Mouse (Mus musculus) cerebellum, postnatal 14 days (tissue): ENCODE data around the gene Pnrc2.

Experiments used
- DNase-seq, 2 experiments: peaks; one replicate each; pipeline ENCODE4 v3.0.0; 2021; ENCODE audit warnings: mixed read lengths in 2 of 2

Gene Pnrc2

DNA sequence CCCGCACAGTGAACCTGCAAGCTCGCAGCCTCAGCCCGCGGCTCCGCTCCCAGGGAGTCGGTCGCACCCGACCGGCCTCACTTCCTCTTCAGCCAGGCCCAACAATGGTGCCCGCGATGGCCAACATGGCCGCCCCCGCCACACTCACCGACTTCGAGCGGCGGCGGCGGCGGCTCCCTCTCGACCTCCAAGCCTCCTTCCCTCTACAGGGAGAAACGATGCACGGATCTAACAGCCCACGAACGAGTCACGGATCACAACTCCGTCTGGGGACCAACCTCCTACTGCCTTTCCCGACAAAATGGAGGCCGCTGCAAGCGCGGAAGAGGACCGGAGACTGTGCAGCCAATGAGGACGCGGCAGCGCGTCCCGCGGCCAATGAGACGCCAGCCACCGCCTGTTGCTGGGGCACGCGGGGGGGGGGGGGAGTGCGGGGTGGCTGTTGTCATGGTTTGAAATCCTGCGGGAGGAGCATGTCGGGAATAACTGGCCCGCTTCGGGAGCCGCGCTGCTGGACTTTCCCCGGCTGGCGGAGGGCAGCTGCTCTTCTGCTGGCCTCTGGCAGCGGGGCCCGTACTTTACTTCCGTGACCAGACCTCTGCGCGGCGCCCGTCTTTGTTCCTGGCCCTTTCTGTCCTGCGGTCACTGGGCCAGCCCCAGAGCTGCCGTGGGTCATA lies at the start of gene Pnrc2:
Pnrc2 (minus strand) TSS at position 325 of the 677 bp plus-strand sequence.
- peak; percentile 90 to 91 for DNase-seq

GRCm38 (mm10) chr4:135922190-135922589 lies 48.5 kb upstream of the Pnrc2 start:
- DNase-seq = no peak

- no peak for DNase-seq
Measured at GRCm38 (mm10) chr4:135921257-135922120, 47.8 kb upstream of the Pnrc2 start.

DNA sequence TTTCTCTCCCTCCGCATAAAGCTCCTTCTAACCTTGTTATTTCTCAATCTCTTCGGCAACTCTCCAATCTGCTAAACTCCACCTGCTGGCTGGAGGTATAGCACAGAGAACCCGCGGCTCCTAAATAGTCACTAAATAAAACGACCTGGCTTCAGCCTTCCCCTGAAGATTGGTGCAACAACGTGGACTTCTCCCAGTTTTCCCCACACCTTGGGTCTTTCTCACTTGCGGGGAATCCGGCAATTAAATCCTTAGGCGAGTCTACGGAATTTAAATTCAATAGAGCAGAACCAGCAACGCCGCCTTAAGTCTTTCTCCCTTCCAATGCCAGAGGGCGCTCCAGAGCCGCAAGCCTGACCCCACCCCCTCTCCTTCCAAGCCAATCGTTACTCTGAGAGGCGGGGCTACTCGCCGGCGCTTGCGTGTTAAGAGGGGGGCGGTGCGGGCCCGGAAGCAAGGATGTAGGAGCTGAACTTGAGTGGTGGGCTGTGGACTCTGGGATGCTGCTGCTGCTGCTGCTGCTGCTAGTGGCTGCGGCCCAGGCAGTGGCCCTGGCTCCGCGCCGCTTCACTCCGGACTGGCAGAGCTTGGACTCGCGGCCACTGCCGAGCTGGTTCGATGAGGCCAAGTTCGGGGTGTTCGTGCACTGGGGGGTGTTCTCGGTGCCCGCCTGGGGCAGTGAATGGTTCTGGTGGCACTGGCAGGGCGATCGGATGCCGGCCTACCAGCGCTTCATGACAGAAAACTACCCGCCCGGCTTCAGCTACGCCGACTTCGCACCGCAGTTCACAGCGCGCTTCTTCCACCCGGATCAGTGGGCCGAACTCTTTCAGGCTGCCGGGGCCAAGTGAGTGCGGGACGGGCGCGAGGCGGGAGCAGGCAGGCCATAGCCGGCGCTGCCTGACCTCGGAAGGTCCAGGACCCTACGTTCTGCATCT lies 46.9 kb upstream of the Pnrc2 start, which contains the start of gene Fuca1:
Fuca1 (plus strand) TSS at position 432 of the 938 bp plus-strand sequence.
- peak; percentile 98 for DNase-seq

GRCm38 (mm10) chr4:135919280-135919639 lies 45.6 kb upstream of the Pnrc2 start:
- no peak for DNase-seq

DNA sequence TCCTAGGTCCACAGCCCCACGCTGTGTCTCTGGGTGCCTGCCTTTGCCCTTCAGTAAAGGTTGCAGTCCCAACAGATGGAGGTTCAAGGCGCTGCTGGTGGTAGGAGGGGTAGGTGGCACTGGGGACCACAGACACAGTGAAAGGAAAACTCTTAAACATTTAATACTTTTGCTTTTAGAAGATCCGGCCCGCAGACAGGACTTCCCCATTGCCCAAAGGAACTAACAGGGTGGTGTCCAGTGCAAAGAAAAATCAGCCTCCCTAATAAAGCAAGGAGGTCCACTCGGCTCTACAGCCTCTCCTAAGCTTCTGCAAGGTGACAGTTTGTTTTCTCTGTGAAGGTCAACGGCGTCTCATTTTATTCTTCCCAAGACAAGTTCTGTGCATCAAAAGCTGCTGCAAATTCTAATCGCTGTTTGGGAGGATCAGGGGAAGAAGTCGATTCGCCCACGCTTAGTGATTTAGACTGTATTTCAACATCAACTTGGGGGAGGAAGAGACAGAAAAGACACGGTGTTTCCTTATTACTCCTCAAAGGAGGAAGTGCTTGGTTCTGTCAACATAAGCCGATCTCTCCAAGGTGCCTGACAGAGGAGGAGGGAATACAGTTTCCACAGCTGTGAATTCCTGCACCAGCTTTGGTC lies 45.1 kb upstream of the Pnrc2 start:
- no peak for DNase-seq

GRCm38 (mm10) chr4:135913433-135913832 lies 39.8 kb upstream of the Pnrc2 start:
- DNase-seq = no peak

GRCm38 (mm10) chr4:135912835-135913234 lies 39.2 kb upstream of the Pnrc2 start:
- DNase-seq = peak; percentile 57 to 63

DNA sequence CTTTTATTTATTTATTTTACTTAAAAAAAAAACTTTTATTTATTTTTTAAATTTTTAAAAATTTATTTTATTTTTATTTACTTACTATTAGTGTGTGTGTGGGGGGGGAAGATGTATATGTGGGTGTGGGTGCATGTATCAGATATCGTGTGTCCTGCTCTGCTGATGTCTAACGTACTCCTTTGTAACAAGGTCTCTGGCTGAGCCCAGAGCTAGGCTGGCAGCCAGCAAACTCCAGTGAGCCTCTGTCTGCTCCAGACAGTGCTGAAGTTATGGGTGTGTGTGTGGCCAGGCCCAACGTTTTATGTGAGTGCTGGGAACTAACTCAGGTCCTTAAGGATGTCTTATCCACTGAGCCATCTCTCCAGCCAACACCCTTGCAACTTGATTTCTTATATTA lies 38.5 kb upstream of the Pnrc2 start:
- DNase-seq = no peak

DNA sequence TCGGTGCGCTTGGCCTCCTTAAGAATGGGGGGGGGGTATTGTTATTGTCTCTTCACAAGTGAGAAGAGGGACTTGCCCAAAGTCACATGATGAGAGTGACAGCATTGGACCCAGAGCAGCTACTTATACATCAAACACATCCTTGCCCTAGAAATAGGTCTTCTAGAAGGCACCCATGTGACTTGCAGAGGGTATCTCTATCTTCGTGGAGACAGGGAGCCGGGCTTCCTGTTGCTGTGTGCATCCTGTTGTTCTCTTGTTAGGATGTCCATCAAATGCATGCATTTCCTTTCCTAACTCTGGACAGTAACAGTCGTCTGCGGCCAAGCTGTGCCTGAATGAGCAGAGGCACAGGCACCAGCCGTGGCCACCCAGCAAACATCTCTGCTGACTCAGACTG lies 37.9 kb upstream of the Pnrc2 start:
- no peak for DNase-seq

DNA sequence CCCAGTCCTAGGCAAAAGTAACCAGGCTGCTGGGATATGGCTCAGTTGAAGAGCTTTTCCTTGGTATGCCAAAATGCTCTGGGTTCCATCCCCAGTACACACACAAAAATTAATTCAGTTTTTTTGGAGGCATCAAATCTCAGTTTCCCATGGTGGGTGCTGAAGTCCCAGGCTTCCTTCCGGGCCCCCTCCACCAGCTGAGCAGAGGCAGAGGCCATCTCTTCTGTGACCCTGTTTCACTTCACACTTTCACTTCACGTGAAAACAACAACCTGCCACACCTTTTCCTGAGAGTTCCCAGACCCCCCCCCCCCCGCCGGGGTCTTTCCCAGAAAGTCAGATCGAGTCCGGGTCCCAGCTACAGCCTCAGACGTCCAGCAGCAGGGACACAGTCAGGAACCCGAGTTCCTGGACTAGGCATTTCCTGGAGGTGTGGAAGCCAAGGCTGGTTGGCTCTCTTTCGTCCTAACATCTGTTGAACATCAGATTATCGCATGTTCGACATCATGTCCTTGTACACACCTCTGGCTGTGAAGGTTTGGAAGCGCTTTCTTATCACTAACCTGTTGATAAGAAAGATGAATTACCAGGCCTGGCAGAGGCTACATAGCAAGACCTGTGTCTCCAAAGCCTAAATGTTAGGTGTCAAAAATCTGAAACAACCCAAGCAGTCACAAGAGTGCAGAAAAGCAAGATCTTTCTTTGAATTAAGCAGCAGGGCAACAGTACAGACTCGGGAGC lies 35.8 kb upstream of the Pnrc2 start:
- DNase-seq = no peak

GRCm38 (mm10) chr4:135906633-135907032 lies 33.0 kb upstream of the Pnrc2 start:
- no peak for DNase-seq

DNA sequence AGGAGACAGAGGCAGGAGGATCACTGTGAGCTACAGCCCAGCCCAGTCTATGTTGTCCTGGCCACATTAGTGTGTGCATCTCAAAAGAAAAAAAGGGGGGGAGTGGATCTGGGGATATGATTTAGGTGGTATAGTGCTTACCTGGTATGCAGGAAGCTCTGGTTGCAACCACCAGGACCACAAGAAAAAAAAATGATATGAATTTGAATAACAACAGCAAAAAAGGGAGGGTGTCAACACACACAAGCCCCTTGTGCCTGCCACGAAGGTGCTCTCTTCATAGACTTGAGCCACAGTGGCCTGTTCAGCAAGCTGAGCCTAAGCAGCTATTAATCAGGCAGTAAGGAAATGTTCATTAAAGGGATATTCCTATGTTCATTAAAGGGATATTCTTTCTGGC lies 31.2 kb upstream of the Pnrc2 start:
- DNase-seq = no peak

DNA sequence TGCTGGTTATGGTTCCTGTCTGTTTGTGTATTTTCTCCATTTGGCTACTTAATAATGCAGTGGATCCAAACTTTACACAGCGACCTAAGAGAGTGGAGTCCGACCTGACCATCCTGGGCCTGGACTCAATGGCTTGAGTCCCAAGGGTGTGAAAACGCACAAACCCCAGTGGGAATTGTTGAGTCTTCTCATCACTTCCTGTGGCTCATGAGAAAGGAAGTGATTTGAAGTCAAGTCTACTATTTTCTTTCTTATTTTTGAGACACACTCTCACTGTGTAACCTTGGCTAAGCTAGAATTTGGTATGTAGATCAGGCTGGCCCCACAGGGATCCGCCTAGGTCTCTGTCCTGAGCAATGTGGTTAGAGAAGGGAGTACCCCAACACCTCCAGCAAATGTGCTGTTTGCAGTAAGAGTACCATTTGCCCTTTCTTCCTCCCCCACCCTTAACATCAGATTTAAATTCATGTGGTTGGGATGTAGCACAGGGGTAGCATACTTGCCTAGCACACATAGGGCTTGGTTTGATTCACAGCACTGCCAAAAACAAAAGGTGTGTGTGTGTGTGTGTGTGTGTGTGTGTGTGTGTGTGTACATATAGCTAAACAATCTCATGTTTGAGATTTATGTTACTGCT lies 29.1 kb upstream of the Pnrc2 start:
- no peak for DNase-seq

DNA sequence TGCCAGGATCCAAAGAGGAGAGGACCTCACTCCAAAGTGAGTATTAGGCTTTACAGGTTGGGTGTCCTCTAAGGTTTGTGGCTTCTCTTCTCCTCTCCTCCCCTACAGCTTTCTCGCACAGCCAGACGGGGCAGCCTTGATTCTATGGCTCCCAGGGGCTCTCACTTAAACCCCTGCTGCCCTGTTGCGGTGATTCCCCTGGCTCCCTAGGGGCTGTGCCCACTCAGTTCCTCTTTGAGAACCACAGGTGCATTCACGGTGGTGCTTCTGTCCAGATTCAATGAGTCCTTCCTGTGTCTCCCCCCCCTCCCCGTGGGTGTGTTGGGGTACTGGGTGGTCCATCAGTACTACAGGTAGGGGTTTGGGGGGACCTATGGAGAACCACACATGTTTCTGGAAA lies 26.4 kb upstream of the Pnrc2 start:
- DNase-seq = no peak

DNA sequence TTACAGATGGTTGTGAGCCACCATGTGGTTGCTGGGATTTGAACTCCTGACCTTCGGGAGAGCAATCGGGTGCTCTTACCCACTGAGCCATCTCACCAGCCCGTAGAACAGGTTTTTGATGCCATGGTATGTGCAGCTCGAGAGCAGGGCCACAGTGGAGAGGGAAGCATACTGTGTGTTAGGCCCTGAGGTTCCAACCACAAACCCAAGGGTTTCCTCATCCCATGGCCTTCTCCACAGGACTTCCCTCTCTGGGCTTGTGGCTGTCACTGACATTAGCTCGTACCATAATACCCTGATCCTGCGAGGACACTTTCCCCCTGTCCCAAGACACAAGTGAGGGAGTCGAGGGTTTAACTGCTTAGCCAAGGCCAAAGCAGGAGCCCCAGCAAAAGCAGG lies 25.4 kb upstream of the Pnrc2 start:
- no peak for DNase-seq

- DNase-seq = no peak
Measured at GRCm38 (mm10) chr4:135898380-135899049, 24.9 kb upstream of the Pnrc2 start.

DNA sequence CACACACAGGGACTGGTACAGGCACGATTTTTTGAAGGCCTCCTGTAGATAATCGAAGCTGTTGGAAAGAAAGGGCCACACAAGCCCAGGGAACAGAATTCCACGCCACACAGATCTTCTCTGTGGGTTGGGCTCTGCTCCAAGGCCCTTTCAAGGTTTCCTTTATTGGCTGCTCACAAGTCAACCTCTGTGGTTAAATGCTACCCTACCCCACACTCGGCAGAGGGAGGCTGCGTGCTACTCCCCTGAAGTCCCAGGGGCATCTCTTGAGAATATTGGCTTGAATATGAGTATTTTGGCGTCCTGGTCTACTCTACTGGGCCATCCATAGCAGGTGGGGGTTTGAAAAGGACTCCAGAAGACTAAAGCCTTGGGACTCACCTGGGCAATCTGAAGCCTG lies 22.5 kb upstream of the Pnrc2 start:
- no peak for DNase-seq

DNA sequence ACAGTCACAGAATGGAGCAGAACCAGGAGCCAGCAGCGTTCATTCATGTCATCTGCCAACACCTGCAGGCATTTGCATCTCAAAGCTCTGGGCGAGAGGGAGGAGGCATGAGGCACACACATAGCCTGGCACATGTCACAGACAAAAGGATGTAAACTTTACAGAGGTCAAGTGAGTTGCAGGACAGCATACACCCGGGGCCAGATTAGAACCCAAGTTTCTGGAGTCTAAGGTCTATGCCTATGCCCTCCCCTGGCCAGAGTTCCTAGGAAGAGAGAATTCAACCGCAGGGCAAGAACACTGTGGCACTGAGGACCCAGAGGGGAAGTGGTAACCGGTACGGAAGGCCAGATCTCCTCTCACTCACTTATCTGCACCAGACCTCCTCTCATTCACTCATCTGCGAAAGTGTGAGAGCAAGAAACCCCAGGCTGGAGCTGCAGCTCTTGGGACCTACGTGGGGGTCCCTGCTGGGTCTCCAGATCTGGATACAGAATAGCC lies 21.5 kb upstream of the Pnrc2 start, which contains the start of gene Cnr2:
Cnr2 (plus strand) TSS at position 324 of the 501 bp plus-strand sequence.
- DNase-seq = no peak

- no peak for DNase-seq
Measured at GRCm38 (mm10) chr4:135892884-135893283, 19.2 kb upstream of the Pnrc2 start.
